Mouse (Mus musculus): Measurements from ENCODE around the gene Rassf6. TPM values are rescaled to one million over a fixed set of nuclear protein-coding genes. Genes with fewer than 3 reads are reported as not detected.
A peak's percentile ranks its signal among the peaks of the same experiment; 100 is the strongest.

The Rassf6 gene
- polyA plus RNA-seq, 1 experiment from 2014 or later: 2.2 TPM

DNA sequence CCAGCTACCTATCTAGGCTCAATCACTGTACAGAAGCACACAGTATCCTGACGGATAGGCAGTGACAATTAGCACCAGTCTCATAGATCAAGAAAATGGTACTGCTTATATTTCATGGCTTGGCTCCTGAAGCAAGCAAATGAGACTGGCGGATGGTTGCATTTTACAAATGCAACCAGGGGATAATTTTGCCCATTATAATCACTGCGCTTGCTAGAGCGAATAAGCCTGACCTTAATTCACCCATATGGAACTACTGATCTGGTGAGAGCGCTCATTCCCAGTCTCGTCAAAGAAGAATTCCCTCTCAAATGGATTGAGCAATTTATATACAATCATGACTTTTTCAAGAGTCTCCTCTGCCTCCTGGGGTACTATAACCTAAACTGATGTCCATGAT, 16.2 kb upstream of the Rassf6 start:
- Histone ChIP-seq H3K9ac (ENCODE audit: low read depth, low read length) (no peak overlapping the region), H3K4me1 (ENCODE audit: control insufficient read depth, insufficient read depth, low read length) (no peaks in the 10 kb centered on the region), H3K4me2 (ENCODE audit: low read length) (no peak overlapping the region), H3K27me3 (ENCODE audit: control insufficient read depth, insufficient read depth, low read depth, low read length) (no peaks in the 10 kb centered on the region), H3K36me3 (ENCODE audit: control insufficient read depth, insufficient read depth, low read length) (no peaks in the 10 kb centered on the region), H3K4me3 (ENCODE audit: low read depth, low read length) (no peak overlapping the region), H3K27ac (ENCODE audit: low read length) (no peak overlapping the region), H3K9me3 (replicated peaks; ENCODE audit: control insufficient read depth, low read length, poor library complexity, severe bottlenecking) (no peaks in the 10 kb centered on the region)
- 81% methylated on average over 6 of the region's 6 CpGs for WGBS
- ATAC-seq: no peak

DNA sequence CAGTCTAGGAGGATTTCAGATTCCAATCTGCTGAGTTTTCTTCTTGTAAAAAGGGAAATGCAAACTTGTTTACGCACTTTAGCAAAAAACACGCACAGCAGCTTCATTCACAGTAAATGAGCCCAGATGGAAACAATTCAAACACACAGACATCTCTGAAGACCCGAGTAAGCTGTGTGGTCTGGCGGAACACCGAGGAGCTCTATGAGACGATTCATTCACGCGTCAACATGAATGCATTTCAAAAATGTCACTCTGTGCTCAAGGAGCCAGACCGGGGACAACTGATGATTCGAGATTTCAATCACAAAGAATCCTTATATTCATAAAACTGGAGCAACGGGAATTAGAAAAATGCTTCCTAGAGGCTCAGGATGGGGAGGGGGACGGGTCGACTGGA, 15.4 kb upstream of the Rassf6 start:
- WGBS: 56% methylated on average over 13 of the region's 13 CpGs
- ATAC-seq: no peak
- H3K27ac ChIP-seq (ENCODE audit: low read length): no peak overlapping the region
- no peaks in the 10 kb centered on the region for H3K36me3 ChIP-seq (ENCODE audit: control insufficient read depth, insufficient read depth, low read length)
- H3K4me3 ChIP-seq (ENCODE audit: low read depth, low read length): no peak overlapping the region
- no peaks in the 10 kb centered on the region for H3K27me3 ChIP-seq (ENCODE audit: control insufficient read depth, insufficient read depth, low read depth, low read length)
- peak overlapping the region; percentile 28 for H3K4me2 ChIP-seq (ENCODE audit: low read length)
- H3K9me3 ChIP-seq (replicated peaks; ENCODE audit: control insufficient read depth, low read length, poor library complexity, severe bottlenecking): no peaks in the 10 kb centered on the region
- H3K9ac ChIP-seq (ENCODE audit: low read depth, low read length): no peak overlapping the region
- H3K4me1 ChIP-seq (ENCODE audit: control insufficient read depth, insufficient read depth, low read length): no peaks in the 10 kb centered on the region

DNA sequence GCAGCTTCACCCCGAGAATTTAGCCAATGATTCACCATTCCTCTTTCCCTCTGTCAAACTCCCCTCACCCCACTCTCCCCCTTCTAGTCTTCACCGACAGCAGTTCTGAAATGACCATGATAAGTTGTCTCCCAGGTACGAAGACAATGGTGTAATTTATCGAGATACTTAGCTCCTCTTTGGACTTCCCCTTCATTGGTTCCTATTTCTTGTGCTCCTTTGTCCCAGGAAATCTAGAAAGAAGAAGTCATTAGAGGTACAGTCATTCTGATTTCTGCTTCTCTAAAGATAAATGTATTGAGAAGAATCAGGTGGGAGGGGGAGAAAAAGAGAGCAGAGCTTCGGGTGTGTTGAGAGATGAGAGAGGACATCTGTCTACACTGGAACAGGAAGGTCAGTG, 14.3 kb upstream of the Rassf6 start:
- no peaks in the 10 kb centered on the region for H3K4me1 ChIP-seq (ENCODE audit: control insufficient read depth, insufficient read depth, low read length)
- H3K9me3 ChIP-seq (replicated peaks; ENCODE audit: control insufficient read depth, low read length, poor library complexity, severe bottlenecking): no peaks in the 10 kb centered on the region
- WGBS: 83% methylated on average over 5 of the region's 5 CpGs
- no peak overlapping the region for H3K27ac ChIP-seq (ENCODE audit: low read length)
- H3K36me3 ChIP-seq (ENCODE audit: control insufficient read depth, insufficient read depth, low read length): no peaks in the 10 kb centered on the region
- no peaks in the 10 kb centered on the region for H3K27me3 ChIP-seq (ENCODE audit: control insufficient read depth, insufficient read depth, low read depth, low read length)
- H3K9ac ChIP-seq (ENCODE audit: low read depth, low read length): no peak overlapping the region
- H3K4me2 ChIP-seq (ENCODE audit: low read length): no peak overlapping the region
- ATAC-seq: no peak
- no peak overlapping the region for H3K4me3 ChIP-seq (ENCODE audit: low read depth, low read length)

GRCm38 (mm10) chr5:90652724-90653123, 12.3 kb upstream of the Rassf6 start:
- H3K4me2 ChIP-seq (ENCODE audit: low read length): no peak overlapping the region
- no peaks in the 10 kb centered on the region for H3K36me3 ChIP-seq (ENCODE audit: control insufficient read depth, insufficient read depth, low read length)
- H3K9me3 ChIP-seq (replicated peaks; ENCODE audit: control insufficient read depth, low read length, poor library complexity, severe bottlenecking): no peaks in the 10 kb centered on the region
- 5% methylated on average over 3 of the region's 3 CpGs for WGBS
- peak; percentile 80; the same call in 1 of the 2 replicates for ATAC-seq
- no peak overlapping the region for H3K9ac ChIP-seq (ENCODE audit: low read depth, low read length)
- no peak overlapping the region for H3K27ac ChIP-seq (ENCODE audit: low read length)
- H3K27me3 ChIP-seq (ENCODE audit: control insufficient read depth, insufficient read depth, low read depth, low read length): no peaks in the 10 kb centered on the region
- H3K4me3 ChIP-seq (ENCODE audit: low read depth, low read length): no peak overlapping the region
- no peaks in the 10 kb centered on the region for H3K4me1 ChIP-seq (ENCODE audit: control insufficient read depth, insufficient read depth, low read length)

GRCm38 (mm10) chr5:90650466-90651150, 10.2 kb upstream of the Rassf6 start:
- Histone ChIP-seq H3K9ac (ENCODE audit: low read depth, low read length) (no peak overlapping the region), H3K27me3 (ENCODE audit: control insufficient read depth, insufficient read depth, low read depth, low read length) (no peaks in the 10 kb centered on the region)
- WGBS: 79% methylated on average over 5 of the region's 5 CpGs

DNA sequence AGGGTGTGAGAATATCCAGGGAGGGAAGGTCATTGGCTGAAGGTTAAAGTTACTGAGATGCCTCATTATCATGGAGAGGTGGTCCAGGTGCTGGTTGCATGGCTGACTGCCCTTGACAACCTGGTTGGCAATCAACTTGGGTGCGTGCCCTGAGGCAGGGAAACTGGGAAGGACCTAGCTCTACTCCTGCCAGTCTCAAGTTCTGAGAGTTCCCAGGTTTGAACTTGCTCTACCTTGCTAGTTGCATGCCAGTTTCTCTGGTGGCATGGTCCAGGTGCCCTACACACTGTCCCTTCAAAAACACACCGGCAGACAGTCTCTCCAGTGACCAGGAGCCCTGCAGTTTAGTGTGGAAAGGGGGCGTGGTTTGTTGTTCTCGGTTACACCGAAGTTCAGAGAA, 7.0 kb upstream of the Rassf6 start:
- H3K36me3 ChIP-seq (ENCODE audit: control insufficient read depth, insufficient read depth, low read length): no peaks in the 10 kb centered on the region
- no peak overlapping the region for H3K27ac ChIP-seq (ENCODE audit: low read length)
- no peak overlapping the region for H3K4me3 ChIP-seq (ENCODE audit: low read depth, low read length)
- no peak overlapping the region for H3K4me2 ChIP-seq (ENCODE audit: low read length)
- no peak overlapping the region for H3K9ac ChIP-seq (ENCODE audit: low read depth, low read length)
- H3K27me3 ChIP-seq (ENCODE audit: control insufficient read depth, insufficient read depth, low read depth, low read length): no peaks in the 10 kb centered on the region
- 80% methylated on average over 5 of the region's 5 CpGs for WGBS
- no peaks in the 10 kb centered on the region for H3K4me1 ChIP-seq (ENCODE audit: control insufficient read depth, insufficient read depth, low read length)
- ATAC-seq: no peak
- H3K9me3 ChIP-seq (replicated peaks; ENCODE audit: control insufficient read depth, low read length, poor library complexity, severe bottlenecking): no peaks in the 10 kb centered on the region

More at GRCm38 (mm10) chr5:90650466-90651150, 10.2 kb upstream of the Rassf6 start:
- no peak for ATAC-seq
- H3K4me3 ChIP-seq (ENCODE audit: low read depth, low read length): no peak overlapping the region
- no peak overlapping the region for H3K27ac ChIP-seq (ENCODE audit: low read length)
- no peak overlapping the region for H3K4me2 ChIP-seq (ENCODE audit: low read length)
- H3K36me3 ChIP-seq (ENCODE audit: control insufficient read depth, insufficient read depth, low read length): no peaks in the 10 kb centered on the region
- no peaks in the 10 kb centered on the region for H3K4me1 ChIP-seq (ENCODE audit: control insufficient read depth, insufficient read depth, low read length)
- no peaks in the 10 kb centered on the region for H3K9me3 ChIP-seq (replicated peaks; ENCODE audit: control insufficient read depth, low read length, poor library complexity, severe bottlenecking)

GRCm38 (mm10) chr5:90646398-90646797, 5.9 kb upstream of the Rassf6 start:
- no peak for ATAC-seq
- Histone ChIP-seq H3K36me3 (ENCODE audit: control insufficient read depth, insufficient read depth, low read length) (no peaks in the 10 kb centered on the region), H3K9me3 (replicated peaks; ENCODE audit: control insufficient read depth, low read length, poor library complexity, severe bottlenecking) (no peaks in the 10 kb centered on the region), H3K4me1 (ENCODE audit: control insufficient read depth, insufficient read depth, low read length) (no peaks in the 10 kb centered on the region), H3K4me3 (ENCODE audit: low read depth, low read length) (no peak overlapping the region), H3K27me3 (ENCODE audit: control insufficient read depth, insufficient read depth, low read depth, low read length) (no peaks in the 10 kb centered on the region), H3K27ac (ENCODE audit: low read length) (no peak overlapping the region), H3K4me2 (ENCODE audit: low read length) (no peak overlapping the region), H3K9ac (ENCODE audit: low read depth, low read length) (no peak overlapping the region)
- WGBS: 84% methylated on average over 5 of the region's 5 CpGs

GRCm38 (mm10) chr5:90645579-90645978, 5.1 kb upstream of the Rassf6 start:
- Histone ChIP-seq H3K4me2 (ENCODE audit: low read length) (no peak overlapping the region), H3K4me1 (ENCODE audit: control insufficient read depth, insufficient read depth, low read length) (no peaks in the 10 kb centered on the region), H3K27ac (ENCODE audit: low read length) (no peak overlapping the region), H3K9me3 (replicated peaks; ENCODE audit: control insufficient read depth, low read length, poor library complexity, severe bottlenecking) (no peaks in the 10 kb centered on the region), H3K36me3 (ENCODE audit: control insufficient read depth, insufficient read depth, low read length) (no peaks in the 10 kb centered on the region), H3K4me3 (ENCODE audit: low read depth, low read length) (no peak overlapping the region), H3K27me3 (ENCODE audit: control insufficient read depth, insufficient read depth, low read depth, low read length) (no peaks in the 10 kb centered on the region), H3K9ac (ENCODE audit: low read depth, low read length) (no peak overlapping the region)
- WGBS: 75% methylated on average over 3 of the region's 3 CpGs
- no peak for ATAC-seq

DNA sequence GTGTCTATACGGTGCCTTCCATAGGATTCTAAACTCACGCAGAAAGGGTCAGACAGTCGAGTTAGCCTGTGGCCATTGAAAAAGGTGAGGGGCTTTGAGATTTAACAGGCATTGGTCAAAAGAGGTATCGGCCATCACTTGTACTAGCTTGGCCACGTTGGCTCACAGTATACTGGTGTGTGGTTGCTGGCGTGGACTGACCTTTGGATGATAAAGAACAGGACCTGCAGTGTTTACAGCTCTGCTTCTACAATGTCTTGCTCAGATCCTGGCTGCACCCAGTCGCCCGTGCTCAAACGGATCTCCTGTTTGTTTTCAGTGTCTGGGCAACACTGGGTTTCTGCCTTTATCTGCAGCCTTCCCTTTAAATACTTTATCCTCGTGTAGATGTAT, 757 bp upstream of the Rassf6 start:
- Histone ChIP-seq H3K9ac (ENCODE audit: low read depth, low read length) (no peak overlapping the region), H3K4me3 (ENCODE audit: low read depth, low read length) (no peak overlapping the region), H3K9me3 (replicated peaks; ENCODE audit: control insufficient read depth, low read length, poor library complexity, severe bottlenecking) (no peaks in the 10 kb centered on the region), H3K4me1 (ENCODE audit: control insufficient read depth, insufficient read depth, low read length) (peaks cover 2% of the 10 kb centered on the region; the same call in 1 of the 2 replicates), H3K27me3 (ENCODE audit: control insufficient read depth, insufficient read depth, low read depth, low read length) (no peaks in the 10 kb centered on the region), H3K36me3 (ENCODE audit: control insufficient read depth, insufficient read depth, low read length) (no peaks in the 10 kb centered on the region), H3K4me2 (ENCODE audit: low read length) (no peak overlapping the region), H3K27ac (ENCODE audit: low read length) (no peak overlapping the region)
- WGBS: 82% methylated on average over 10 of the region's 10 CpGs
- 0 out of 2 replicates have a peak, but pooled peaks have one; percentile 4 for ATAC-seq
